Mouse (Mus musculus) heart, adult 18-20 months (tissue): ENCODE measurements around the gene Ildr2. TPM values are rescaled to one million over a fixed set of nuclear protein-coding genes. Genes with fewer than 3 reads are reported as not detected.

Experiments
- DNase-seq, 2 experiments: peaks; one replicate each; pipeline ENCODE4 v3.0.0; 2021 to 2022; ENCODE audit warnings: mixed read lengths in 1 of 2
- total RNA-seq, 2 experiments: library from RNA; stranded (reverse); gene quantifications; 2 replicates each; pipeline ENCODE4 v1.2.3; 2021

Ildr2 gene
- total RNA-seq, 2 experiments from 2014 or later = 2.2 to 3.8 TPM

DNA sequence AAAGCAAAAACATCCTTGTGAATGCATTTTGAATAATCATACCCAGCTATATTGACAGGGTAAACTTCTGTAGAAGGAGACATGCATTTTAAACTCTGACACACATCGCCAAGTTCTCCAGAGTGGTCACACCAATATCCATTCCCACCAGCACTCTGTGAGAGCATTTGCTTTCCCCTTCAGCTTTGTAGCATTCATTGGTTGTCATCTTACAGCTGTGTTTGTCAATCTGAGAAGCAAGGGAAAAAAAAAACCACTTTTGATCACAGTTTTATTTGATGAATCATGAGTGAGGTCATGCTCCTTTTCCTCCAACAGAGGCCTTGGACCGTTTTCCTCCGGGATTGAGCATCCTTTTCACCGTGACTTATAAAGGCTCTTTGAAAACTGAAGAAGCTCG is 89.6 kb downstream of the Ildr2 start:
- no peak for DNase-seq

DNA sequence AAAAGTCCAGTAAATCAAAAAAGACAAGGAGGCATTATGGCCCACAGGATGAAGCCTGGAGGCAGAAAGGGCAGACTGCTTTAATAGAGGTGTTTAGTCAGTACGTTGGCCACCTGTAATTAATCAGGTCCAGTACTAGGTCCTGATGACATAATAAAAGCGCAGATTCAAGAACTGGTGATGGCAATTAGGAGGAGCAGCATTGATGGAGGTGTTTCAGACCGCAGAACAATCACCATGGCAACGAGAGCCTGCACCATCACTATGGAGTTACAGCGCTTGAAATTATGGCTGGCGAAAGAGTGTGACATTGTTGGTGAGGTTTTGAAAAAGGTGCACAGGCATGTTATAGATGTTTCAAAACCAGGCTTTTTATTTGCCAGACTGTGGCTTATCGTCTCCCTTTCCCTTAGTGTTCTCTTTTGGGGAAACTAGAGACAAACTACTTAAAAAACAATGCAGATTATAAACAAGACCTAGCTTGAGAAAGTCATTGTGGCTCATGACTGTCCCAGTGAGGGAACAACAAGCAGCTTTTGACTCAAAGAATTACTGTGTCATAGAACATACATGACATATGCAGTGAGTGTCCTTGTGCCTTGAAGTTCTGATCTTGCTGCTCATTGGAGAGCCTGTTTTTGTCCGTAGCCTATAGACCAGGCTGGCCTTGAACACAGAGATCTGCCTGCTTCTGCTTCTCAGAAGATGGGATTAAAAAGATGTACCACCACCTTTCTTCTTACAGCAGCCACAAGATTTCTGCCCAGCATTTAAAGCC is 90.5 kb downstream of the Ildr2 start:
- DNase-seq = no peak

DNA sequence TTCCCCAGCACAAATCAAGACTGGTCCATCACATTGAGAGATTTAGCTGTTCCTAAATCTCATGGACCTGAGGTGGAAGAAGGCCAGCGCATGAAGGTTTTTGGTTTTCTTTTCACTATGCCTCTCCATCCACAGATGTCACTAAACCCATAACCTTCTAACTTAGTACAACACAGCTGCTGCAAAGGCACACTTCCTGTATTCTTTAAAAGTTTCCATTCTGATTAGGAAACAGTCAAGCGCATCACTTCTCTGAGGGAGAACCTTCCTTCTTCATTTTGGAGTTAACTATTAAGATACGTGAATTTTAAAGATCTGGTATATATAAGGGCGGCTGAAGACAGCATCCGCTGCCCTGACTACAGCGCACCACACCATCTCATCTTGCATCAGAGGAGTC is 91.7 kb downstream of the Ildr2 start:
- no peak for DNase-seq

- no peak for DNase-seq
These were observed 93.0 kb downstream of the Ildr2 start for GRCm38 (mm10) chr1:166346906-166347305.

DNA sequence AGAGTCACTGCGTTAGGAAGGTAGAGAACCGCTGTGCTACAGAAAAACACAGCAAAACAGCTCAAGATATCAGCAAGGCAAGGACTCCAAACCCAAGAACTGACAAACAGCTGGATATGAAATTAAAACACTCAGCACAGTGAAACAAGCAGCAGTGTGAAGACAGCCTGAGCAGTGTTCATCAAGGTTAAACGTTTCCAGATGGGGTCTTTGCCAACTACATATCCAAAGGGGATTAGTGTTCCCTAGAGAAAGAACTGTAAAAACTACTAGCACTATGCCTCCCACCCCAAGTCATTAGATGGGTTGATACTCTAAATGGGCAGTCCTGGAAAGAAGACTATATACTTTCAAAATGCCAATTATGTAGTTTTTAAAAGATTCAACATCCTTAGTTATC is 95.4 kb downstream of the Ildr2 start:
- DNase-seq = no peak

- no peak for DNase-seq
These were observed 95.8 kb downstream of the Ildr2 start for GRCm38 (mm10) chr1:166349751-166350150.

GRCm38 (mm10) chr1:166360157-166360855 is 106.4 kb downstream of the Ildr2 start:
- DNase-seq = peak; percentile 80 to 91

DNA sequence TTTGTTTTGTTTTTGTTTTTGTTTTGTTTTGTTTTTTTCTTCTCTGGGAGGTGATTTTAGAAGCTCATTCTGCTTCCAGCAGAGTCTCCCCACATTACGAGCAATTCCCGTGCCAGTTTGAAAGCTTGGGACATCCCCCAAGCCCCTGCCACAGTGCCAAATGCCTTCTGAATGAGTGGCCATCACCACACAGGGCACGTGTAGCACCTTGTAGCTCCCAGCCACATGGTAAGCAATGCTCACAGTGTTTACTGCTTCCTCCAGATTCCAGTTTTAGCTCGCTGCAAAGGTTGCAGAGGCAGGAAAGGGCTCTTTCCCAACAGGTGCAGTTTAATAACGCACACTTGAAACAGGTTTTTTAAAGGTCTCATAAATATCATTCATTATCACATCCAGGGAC is 107.0 kb downstream of the Ildr2 start:
- no peak for DNase-seq

- DNase-seq = no peak
These were observed 107.9 kb downstream of the Ildr2 start for GRCm38 (mm10) chr1:166361842-166362241.

DNA sequence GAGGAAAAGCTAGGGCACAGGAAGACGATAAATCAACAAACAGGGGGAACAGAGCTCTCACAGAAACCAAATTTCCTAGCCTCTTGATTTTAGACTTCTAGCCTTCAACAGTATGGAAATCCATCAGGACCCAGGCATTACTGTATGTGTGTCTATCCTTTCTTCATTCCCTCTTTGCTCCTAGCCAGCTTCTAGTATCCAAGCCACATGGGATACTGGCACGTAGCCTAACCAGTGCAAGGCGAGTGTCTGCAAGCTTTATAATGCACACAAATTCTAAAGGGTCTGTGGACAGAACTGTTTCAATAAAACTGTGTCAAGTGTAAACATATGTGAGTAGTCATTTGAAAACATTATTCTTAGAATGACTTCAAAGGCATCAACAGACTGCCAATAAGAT is 108.7 kb downstream of the Ildr2 start:
- DNase-seq = no peak

DNA sequence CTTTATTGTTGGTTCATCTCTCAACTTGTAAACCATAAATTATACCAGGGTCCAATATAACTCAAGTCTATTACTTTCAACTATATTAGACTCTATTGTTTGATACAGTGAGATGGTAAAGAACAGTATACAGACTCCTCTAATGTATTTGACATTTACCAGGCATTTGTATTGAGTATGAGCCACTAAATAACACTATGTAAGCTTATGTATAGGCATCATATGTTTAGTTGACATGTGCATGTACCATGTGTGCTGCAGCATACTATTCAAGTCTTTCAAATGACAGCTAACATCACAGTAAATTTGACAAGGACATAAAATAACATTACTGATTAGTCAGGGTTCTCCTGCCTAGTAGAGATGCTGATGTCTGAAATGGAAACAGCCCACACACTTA is 109.2 kb downstream of the Ildr2 start:
- no peak for DNase-seq

Other genes with a start within 250 kb of the Ildr2 start
- 10 to 100 TPM; 34.7 to 40.0 TPM for gene Dusp27, start 126.2 kb upstream of the Ildr2 start, total RNA-seq
- gene Gpa33, start 123.9 kb upstream of the Ildr2 start, total RNA-seq = not detected
- gene Mael, start 15.4 kb upstream of the Ildr2 start, total RNA-seq = not detected
- gene Tada1, start 125.0 kb downstream of the Ildr2 start, total RNA-seq = 1 to 10 TPM; 8.5 to 8.8 TPM
- 10 to 100 TPM; 13.8 to 14.1 TPM for gene Pogk, start 155.7 kb downstream of the Ildr2 start, total RNA-seq
- gene Gm4846, start 243.4 kb downstream of the Ildr2 start, total RNA-seq = not detected